Mouse (Mus musculus) heart, postnatal 0 days (tissue): Measurements from ENCODE around the gene Zgrf1. TPM values are rescaled to one million over a fixed set of nuclear protein-coding genes. Genes with fewer than 3 reads are reported as not detected.

Experiments
- ATAC-seq: fragments of 200-750 bp; cut with Nextera tagmentation; 2 replicates; pipeline ENCODE4 v1.8.0; 2017; ENCODE audit warnings: low read depth, moderate number of reproducible peaks, moderate library complexity; ENCODE audit not compliant: insufficient read depth
- DNase-seq: peaks from one replicate; pipeline ENCODE4 v3.0.0-alpha.2; 2016; ENCODE audit warnings: low spot score
- H3K27ac ChIP-seq: fragments of 300-500 bp; sonication (generic); 2 replicates; pipeline ENCODE4 v1.5.1; 2014; ENCODE audit warnings: low read depth, mild to moderate bottlenecking
- H3K27me3 ChIP-seq: fragments of 300-500 bp; sonication (generic); 2 replicates; pipeline ENCODE4 v1.6.1; 2014; ENCODE audit warnings: low read length, mixed read lengths; ENCODE audit not compliant: control insufficient read depth, insufficient read depth
- H3K36me3 ChIP-seq: fragments of 300-500 bp; sonication (generic); replicated peaks from 2 replicates; pipeline ENCODE4 v1.6.1; 2014; ENCODE audit warnings: low read length, mixed read lengths; ENCODE audit not compliant: control insufficient read depth, insufficient read depth
- H3K4me1 ChIP-seq: fragments of 300-500 bp; sonication (generic); 2 replicates; pipeline ENCODE4 v1.6.1; 2014; ENCODE audit warnings: antibody characterized with exemption; ENCODE audit not compliant: control insufficient read depth, insufficient read depth
- H3K4me2 ChIP-seq: fragments of 300-500 bp; sonication (generic); 2 replicates; pipeline ENCODE4 v1.6.1; 2014; ENCODE audit warnings: low read depth, mild to moderate bottlenecking, low read length, moderate library complexity
- H3K4me3 ChIP-seq: fragments of 300-500 bp; sonication (generic); 2 replicates; pipeline ENCODE4 v1.5.1; 2014; ENCODE audit warnings: low read depth, low read length
- H3K9ac ChIP-seq: fragments of 300-500 bp; sonication (generic); replicated peaks from 2 replicates; pipeline ENCODE4 v1.6.1; 2014; ENCODE audit warnings: low read depth, low read length, mixed read lengths
- H3K9me3 ChIP-seq: fragments of 300-500 bp; sonication (generic); replicated peaks from 2 replicates; pipeline ENCODE4 v1.6.1; 2016; ENCODE audit warnings: low read length; ENCODE audit not compliant: control insufficient read depth
- CTCF ChIP-seq: IDR thresholded peaks from 2 replicates; pipeline ENCODE4 v1.5.1; 2016; ENCODE audit warnings: antibody characterized with exemption, control low read depth, low read depth
- EP300 ChIP-seq: IDR thresholded peaks from 2 replicates; pipeline ENCODE4 v1.6.1; 2016; ENCODE audit warnings: antibody characterized with exemption, low read depth
- WGBS: fragments of 180-500 bp; shearing (Covaris S2); extraction: QIAGEN DNeasy Blood & Tissue Kit; methylation state at CpG from one replicate; pipeline ENCODE4 v1.1.7; 2014; 5-methylcytosine and 5-hydroxymethylcytosine counted together
- microRNA counts: library from miRNA; unstranded; fragments of <30 nt; microRNA quantifications from one replicate; lab custom pipeline; 2015
- microRNA-seq: library from miRNA; unstranded; fragments of <30 nt; microRNA quantifications from one replicate; pipeline ENCODE4, GENCODE M21; 2016
- polyA plus RNA-seq: library from polyadenylated mRNA; unstranded; fragments of >200 nt; fragmentation: Nextera tagmentation; extraction: Ambion mirVana; gene quantifications from 2 replicates; pipeline ENCODE4 v1.2.1, GENCODE M21; 2015
- total RNA-seq: library from RNA; depleted of rRNA; stranded (reverse); fragments of >200 nt; gene quantifications from 2 replicates; pipeline ENCODE4 v1.2.3, GENCODE M21; 2014; ENCODE audit warnings: low replicate concordance; rRNA removed

The Zgrf1 gene
- total and polyA plus RNA-seq, 2 experiments from 2014 or later, result 2.3 to 6.4 TPM

GRCm38 (mm10) chr3:127642211-127642610 is 88.9 kb downstream of the Zgrf1 start:
- Histone ChIP-seq H3K27me3 (peaks cover 97% of the 10 kb centered on the region), H3K4me1 (no peaks in the 10 kb centered on the region), H3K9ac (no peak overlapping the region), H3K9me3 (no peaks in the 10 kb centered on the region), H3K4me2 (no peak overlapping the region), H3K27ac (no peak overlapping the region), H3K4me3 (no peak overlapping the region), H3K36me3 (no peaks in the 10 kb centered on the region)
- 15% methylated on average over 5 of the region's 5 CpGs for WGBS
- ATAC-seq (no peak), DNase-seq (no peak)
- no peak for TF ChIP-seq EP300
- no peak for TF ChIP-seq CTCF

- 55% methylated on average over 18 of the region's 18 CpGs for whole genome bisulfite sequencing
- ATAC-seq, result no peak
- Histone ChIP-seq H3K27ac (no peak overlapping the region), H3K4me2 (no peak overlapping the region), H3K36me3 (no peaks in the 10 kb centered on the region), H3K9me3 (no peaks in the 10 kb centered on the region), H3K9ac (no peak overlapping the region), H3K4me3 (no peak overlapping the region), H3K4me1 (no peaks in the 10 kb centered on the region), H3K27me3 (peaks cover 61% of the 10 kb centered on the region)
- no peak for DNase-seq
- no peak for TF ChIP-seq EP300
- no peak for TF ChIP-seq CTCF
These were observed 93.0 kb downstream of the Zgrf1 start for GRCm38 (mm10) chr3:127646156-127646825.

DNA sequence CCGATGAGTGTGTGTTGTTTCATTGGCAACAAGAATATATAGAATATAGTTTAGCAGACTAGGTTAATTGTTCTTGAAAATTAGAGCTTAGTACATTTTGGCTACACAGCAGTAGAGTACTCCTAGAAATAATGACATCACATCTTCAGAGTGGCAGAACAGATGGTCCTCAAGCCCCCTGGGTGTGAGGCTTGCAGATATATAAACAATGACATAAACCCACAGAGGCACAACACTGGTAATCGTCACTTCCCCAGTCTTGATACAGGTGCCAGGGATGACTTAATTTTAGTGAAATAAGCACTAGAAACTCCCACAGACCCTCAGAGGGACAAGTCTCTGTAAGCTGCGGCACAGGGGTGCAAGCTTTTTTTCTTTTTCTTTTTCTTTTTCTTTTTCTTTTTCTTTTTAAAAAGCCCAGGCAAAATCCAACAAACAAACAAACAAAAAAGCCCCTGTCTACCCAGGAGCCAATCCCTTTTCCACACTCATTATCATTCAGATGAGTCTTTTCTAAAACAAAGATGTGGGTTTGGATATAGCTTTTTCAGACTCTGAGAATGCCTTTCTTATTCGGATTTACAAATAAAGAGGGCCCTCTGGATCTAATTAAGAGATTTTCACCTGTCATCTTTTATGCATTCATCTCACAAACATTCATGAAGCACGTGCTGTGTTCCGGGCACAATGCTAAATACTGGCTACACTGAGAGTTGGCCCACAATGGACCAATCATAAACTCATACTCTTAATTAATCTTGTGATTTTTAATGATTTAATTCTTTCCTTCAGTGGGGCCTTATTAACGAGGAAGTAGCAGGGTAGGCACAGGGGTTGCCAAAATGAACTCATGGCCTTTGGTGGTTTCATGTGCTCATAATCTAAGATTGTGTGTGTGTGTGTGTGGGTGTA is 98.7 kb downstream of the Zgrf1 start:
- H3K4me2 ChIP-seq, result no peak overlapping the region
- H3K36me3 ChIP-seq, result no peaks in the 10 kb centered on the region
- no peak overlapping the region for H3K27ac ChIP-seq
- ATAC-seq (no peak), DNase-seq (no peak)
- H3K27me3 ChIP-seq, result peaks cover 5% of the 10 kb centered on the region
- no peak overlapping the region for H3K4me3 ChIP-seq
- 55% methylated on average over 7 of the region's 7 CpGs for WGBS
- H3K4me1 ChIP-seq, result no peaks in the 10 kb centered on the region
- TF ChIP-seq EP300 (no peak), CTCF (no peak)
- no peak overlapping the region for H3K9ac ChIP-seq
- H3K9me3 ChIP-seq, result no peaks in the 10 kb centered on the region

- Histone ChIP-seq H3K4me1 (no peaks in the 10 kb centered on the region), H3K4me3 (no peak overlapping the region), H3K27ac (no peak overlapping the region), H3K9ac (no peak overlapping the region), H3K27me3 (no peaks in the 10 kb centered on the region), H3K4me2 (no peak overlapping the region), H3K36me3 (no peaks in the 10 kb centered on the region), H3K9me3 (no peaks in the 10 kb centered on the region)
- no peak for TF ChIP-seq EP300
- TF ChIP-seq CTCF, result no peak
- ATAC-seq, result no peak
- DNase-seq, result no peak
- 80% methylated on average over 7 of the region's 7 CpGs for WGBS
These were observed 107.4 kb downstream of the Zgrf1 start for GRCm38 (mm10) chr3:127660712-127661111.

DNA sequence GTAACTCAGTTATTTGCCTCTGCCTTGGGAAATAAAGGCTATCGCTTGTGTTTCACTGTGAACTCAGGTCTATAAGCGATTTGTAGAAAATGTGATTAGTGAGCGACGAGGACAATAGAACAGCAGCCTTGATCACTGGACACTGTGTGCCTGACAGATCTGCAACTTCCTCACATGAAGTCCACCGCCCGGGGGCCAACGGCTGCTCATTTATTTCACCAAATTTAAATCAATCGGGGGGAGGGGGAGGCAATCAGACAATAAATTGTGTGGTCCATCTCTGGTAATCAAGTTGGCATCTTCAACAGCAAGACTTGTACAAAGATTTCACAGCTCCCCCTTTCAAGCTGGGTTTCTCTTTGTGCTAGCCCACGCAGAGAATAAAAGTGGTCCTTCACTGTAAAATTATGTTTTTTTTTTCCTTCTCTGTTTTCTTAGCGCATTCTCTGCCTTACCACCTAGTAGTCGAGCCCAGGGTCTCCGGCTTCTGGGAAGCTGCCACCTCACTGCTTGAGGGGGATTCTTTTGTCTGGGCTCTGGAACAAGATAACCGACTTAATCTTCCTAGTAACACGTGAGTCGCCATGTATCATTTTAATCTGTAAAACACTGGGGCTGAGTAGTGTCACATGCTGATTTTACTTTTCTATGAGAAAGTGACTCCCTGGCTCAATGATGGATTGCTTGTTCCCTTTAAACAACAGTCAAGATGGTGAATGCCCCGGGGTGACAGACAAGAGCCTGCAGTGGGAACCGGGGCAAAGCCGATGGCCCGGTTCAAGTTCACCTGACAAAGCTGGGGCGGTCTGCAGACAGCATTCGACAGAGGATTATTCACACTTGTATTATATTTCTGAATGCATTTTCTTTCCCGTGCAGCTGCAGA is 108.6 kb downstream of the Zgrf1 start:
- Histone ChIP-seq H3K9me3 (no peaks in the 10 kb centered on the region), H3K4me2 (no peak overlapping the region), H3K9ac (no peak overlapping the region), H3K4me3 (no peak overlapping the region), H3K36me3 (no peaks in the 10 kb centered on the region), H3K4me1 (no peaks in the 10 kb centered on the region), H3K27me3 (no peaks in the 10 kb centered on the region), H3K27ac (no peak overlapping the region)
- 73% methylated on average over 22 of the region's 22 CpGs for WGBS
- TF ChIP-seq EP300, result no peak
- TF ChIP-seq CTCF, result no peak
- DNase-seq (no peak), ATAC-seq (no peak)

MicroRNA genes within 50 kb of the gene (microRNA counts, 519-probe panel; counts per million panel counts)
- microRNA mmu-miR-302a (lab: Ali Mortazavi, UCI), result not detected
- microRNA mmu-miR-302b (lab: Ali Mortazavi, UCI), result not detected
- microRNA mmu-miR-302c (lab: Ali Mortazavi, UCI), result not detected
- not detected for microRNA mmu-miR-302d (lab: Ali Mortazavi, UCI)
- microRNA mmu-miR-367 (lab: Ali Mortazavi, UCI), result 2,634 counts per million, percentile 29 among the panel's probes with 10 or more counts

Small RNA genes lying within 50 kb of the gene (microRNA-seq; reads per million reads assigned to microRNA genes)
- gene Mir302a (84.1 reads per million, percentile 52 among the genes with 10 or more reads in this experiment), gene Mir302b (39.6 reads per million, percentile 44 among the genes with 10 or more reads in this experiment), gene Mir302c (10.7 reads per million, percentile 30 among the genes with 10 or more reads in this experiment), gene Mir302d (71.0 reads per million, percentile 50 among the genes with 10 or more reads in this experiment), gene Mir367 (not detected)

Other genes starting within 250 kb of the Zgrf1 start
- gene Ank2, start 54.1 kb upstream of the Zgrf1 start, total RNA-seq, result 138 and 177 TPM in 2 replicates
- 38.8 and 45.1 TPM in 2 replicates for gene Ank2, start 54.1 kb upstream of the Zgrf1 start, polyA plus RNA-seq
- gene Larp7, start 140 bp upstream of the Zgrf1 start, total RNA-seq, result 8.2 and 16.5 TPM in 2 replicates
- 36.5 and 41.5 TPM in 2 replicates for gene Larp7, start 140 bp upstream of the Zgrf1 start, polyA plus RNA-seq
- not detected in 2 replicates for gene Neurog2, start 79.6 kb downstream of the Zgrf1 start, total RNA-seq
- gene Neurog2, start 79.6 kb downstream of the Zgrf1 start, polyA plus RNA-seq, result not detected in 2 replicates
- gene Alpk1, start 227.0 kb downstream of the Zgrf1 start, total RNA-seq, result 0.27 and 1.2 TPM in 2 replicates
- gene Alpk1, start 227.0 kb downstream of the Zgrf1 start, polyA plus RNA-seq, result 0.55 and 1.0 TPM in 2 replicates
- 1.4 and 2.4 TPM in 2 replicates for gene Tifa, start 236.3 kb downstream of the Zgrf1 start, total RNA-seq
- 2.6 and 2.9 TPM in 2 replicates for gene Tifa, start 236.3 kb downstream of the Zgrf1 start, polyA plus RNA-seq